Mouse (Mus musculus): ENCODE results near the gene Nup205. TPM values are rescaled to one million over a fixed set of nuclear protein-coding genes. Genes with fewer than 3 reads are reported as not detected.
"Not testable (repeated sequence)": the region's sequence is repeated elsewhere in the genome, so short reads cannot be mapped to it uniquely, and the experiment has no call there.

The Nup205 gene
- polyA plus RNA-seq, 1 experiment from 2014 or later, result 4.7 TPM

GRCm38 (mm10) chr6:35145569-35145968 is 31.7 kb upstream of the Nup205 start:
- 84% methylated on average over 2 of the region's 2 CpGs for WGBS
- H3K4me2 ChIP-seq (replicated peaks; ENCODE audit: low read depth, low read length), result no peak overlapping the region
- no peak; the same call in 1 of the 2 replicates for TF ChIP-seq CTCF (IDR thresholded peaks at IDR 0.05)
- TF ChIP-seq EP300 (IDR thresholded peaks at IDR 0.05), result no peak
- H3K4me3 ChIP-seq (ENCODE audit: low read depth, low read length), result no peak overlapping the region
- H3K27me3 ChIP-seq (replicated peaks; ENCODE audit: insufficient read depth, low read length), result no peaks in the 10 kb centered on the region
- DNase-seq (ENCODE audit: low spot score) (no peak), ATAC-seq (no peak)
- H3K36me3 ChIP-seq (ENCODE audit: insufficient read depth, low read length), result no peaks in the 10 kb centered on the region
- H3K9ac ChIP-seq (replicated peaks; ENCODE audit: low read depth), result no peak overlapping the region
- no peaks in the 10 kb centered on the region for H3K9me3 ChIP-seq (ENCODE audit: low read length)
- no peak overlapping the region for H3K27ac ChIP-seq (ENCODE audit: low read length)
- no peaks in the 10 kb centered on the region for H3K4me1 ChIP-seq (ENCODE audit: insufficient read depth, low read depth, low read length)

GRCm38 (mm10) chr6:35147726-35148422 is 29.3 kb upstream of the Nup205 start:
- H3K27ac ChIP-seq (ENCODE audit: low read length), result no peak overlapping the region
- no peaks in the 10 kb centered on the region for H3K27me3 ChIP-seq (replicated peaks; ENCODE audit: insufficient read depth, low read length)
- H3K9ac ChIP-seq (replicated peaks; ENCODE audit: low read depth), result no peak overlapping the region
- ATAC-seq, result no peak
- no peaks in the 10 kb centered on the region for H3K36me3 ChIP-seq (ENCODE audit: insufficient read depth, low read length)
- WGBS, result 73% methylated on average over 3 of the region's 3 CpGs
- TF ChIP-seq EP300 (IDR thresholded peaks at IDR 0.05) (no peak), CTCF (IDR thresholded peaks at IDR 0.05) (no peak)
- DNase-seq (ENCODE audit: low spot score), result no peak
- H3K4me1 ChIP-seq (ENCODE audit: insufficient read depth, low read depth, low read length), result no peaks in the 10 kb centered on the region
- no peak overlapping the region for H3K4me2 ChIP-seq (replicated peaks; ENCODE audit: low read depth, low read length)
- H3K4me3 ChIP-seq (ENCODE audit: low read depth, low read length), result no peak overlapping the region
- no peaks in the 10 kb centered on the region for H3K9me3 ChIP-seq (ENCODE audit: low read length)

GRCm38 (mm10) chr6:35154540-35154939 is 22.7 kb upstream of the Nup205 start:
- DNase-seq (ENCODE audit: low spot score) (no peak), ATAC-seq (no peak)
- H3K4me2 ChIP-seq (replicated peaks; ENCODE audit: low read depth, low read length), result no peak overlapping the region
- no peaks in the 10 kb centered on the region for H3K27me3 ChIP-seq (replicated peaks; ENCODE audit: insufficient read depth, low read length)
- H3K4me3 ChIP-seq (ENCODE audit: low read depth, low read length), result no peak overlapping the region
- no peaks in the 10 kb centered on the region for H3K4me1 ChIP-seq (ENCODE audit: insufficient read depth, low read depth, low read length)
- no peak overlapping the region for H3K27ac ChIP-seq (ENCODE audit: low read length)
- no peak overlapping the region for H3K9ac ChIP-seq (replicated peaks; ENCODE audit: low read depth)
- H3K36me3 ChIP-seq (ENCODE audit: insufficient read depth, low read length), result no peaks in the 10 kb centered on the region
- TF ChIP-seq EP300 (IDR thresholded peaks at IDR 0.05) (no peak), CTCF (IDR thresholded peaks at IDR 0.05) (no peak)
- no peaks in the 10 kb centered on the region for H3K9me3 ChIP-seq (ENCODE audit: low read length)

GRCm38 (mm10) chr6:35169250-35169649 is 8.0 kb upstream of the Nup205 start:
- no peak for TF ChIP-seq EP300 (IDR thresholded peaks at IDR 0.05)
- no peak for TF ChIP-seq CTCF (IDR thresholded peaks at IDR 0.05)
- no peaks in the 10 kb centered on the region for H3K9me3 ChIP-seq (ENCODE audit: low read length)
- WGBS, result 54% methylated on average over 4 of the region's 4 CpGs

GRCm38 (mm10) chr6:35172028-35172427 is 5.2 kb upstream of the Nup205 start:
- H3K27me3 ChIP-seq (replicated peaks; ENCODE audit: insufficient read depth, low read length); ATAC-seq: not testable (repeated sequence)

More at GRCm38 (mm10) chr6:35169250-35169649, 8.0 kb upstream of the Nup205 start:
- H3K9ac ChIP-seq (replicated peaks; ENCODE audit: low read depth), result no peak overlapping the region
- no peak overlapping the region for H3K4me2 ChIP-seq (replicated peaks; ENCODE audit: low read depth, low read length)
- H3K36me3 ChIP-seq (ENCODE audit: insufficient read depth, low read length), result no peaks in the 10 kb centered on the region
- H3K4me1 ChIP-seq (ENCODE audit: insufficient read depth, low read depth, low read length), result no peaks in the 10 kb centered on the region
- no peak overlapping the region for H3K27ac ChIP-seq (ENCODE audit: low read length)
- H3K27me3 ChIP-seq (replicated peaks; ENCODE audit: insufficient read depth, low read length), result no peaks in the 10 kb centered on the region
- DNase-seq (ENCODE audit: low spot score) (no peak), ATAC-seq (no peak)
- no peak overlapping the region for H3K4me3 ChIP-seq (ENCODE audit: low read depth, low read length)

GRCm38 (mm10) chr6:35173181-35173580 is 4.0 kb upstream of the Nup205 start:
- no peaks in the 10 kb centered on the region for H3K36me3 ChIP-seq (ENCODE audit: insufficient read depth, low read length)
- DNase-seq (ENCODE audit: low spot score) (no peak), ATAC-seq (no peak)
- H3K9me3 ChIP-seq (ENCODE audit: low read length), result no peaks in the 10 kb centered on the region
- H3K27me3 ChIP-seq (replicated peaks; ENCODE audit: insufficient read depth, low read length), result no peaks in the 10 kb centered on the region
- peaks cover 3% of the 10 kb centered on the region; the same call in 1 of the 2 replicates for H3K4me1 ChIP-seq (ENCODE audit: insufficient read depth, low read depth, low read length)
- TF ChIP-seq EP300 (IDR thresholded peaks at IDR 0.05), result no peak
- no peak for TF ChIP-seq CTCF (IDR thresholded peaks at IDR 0.05)
- no peak overlapping the region for H3K4me2 ChIP-seq (replicated peaks; ENCODE audit: low read depth, low read length)
- 78% methylated on average over 4 of the region's 4 CpGs for WGBS
- no peak overlapping the region for H3K9ac ChIP-seq (replicated peaks; ENCODE audit: low read depth)
- H3K4me3 ChIP-seq (ENCODE audit: low read depth, low read length), result no peak overlapping the region
- no peak overlapping the region for H3K27ac ChIP-seq (ENCODE audit: low read length)

More at GRCm38 (mm10) chr6:35172028-35172427, 5.2 kb upstream of the Nup205 start:
- not testable (repeated sequence) for DNase-seq (ENCODE audit: low spot score); H3K4me2 ChIP-seq (replicated peaks; ENCODE audit: low read depth, low read length); H3K27ac ChIP-seq (ENCODE audit: low read length); H3K4me3 ChIP-seq (ENCODE audit: low read depth, low read length); H3K9ac ChIP-seq (replicated peaks; ENCODE audit: low read depth); H3K4me1 ChIP-seq (ENCODE audit: insufficient read depth, low read depth, low read length); H3K36me3 ChIP-seq (ENCODE audit: insufficient read depth, low read length); H3K9me3 ChIP-seq (ENCODE audit: low read length)
- 67% methylated on average over 3 of the region's 3 CpGs for WGBS
- 0 out of 2 replicates have a peak, but pooled peaks have one; percentile 22 for TF ChIP-seq CTCF (IDR thresholded peaks at IDR 0.05)

Data from lung, postnatal 0 days (tissue).